Mouse (Mus musculus) cerebellum, postnatal 4 days (tissue): Measurements from ENCODE around the gene Krt80.

Experiments
- DNase-seq, 2 experiments: peaks; one replicate each; pipeline ENCODE4 v3.0.0; 2022; ENCODE audit warnings: low spot score in 2 of 2, mixed read lengths in 1 of 2

Gene Krt80

GRCm38 (mm10) chr15:101375956-101376775, 6.2 kb upstream of the Krt80 start:
- no peak for DNase-seq

GRCm38 (mm10) chr15:101374879-101375278, 4.9 kb upstream of the Krt80 start:
- no peak for DNase-seq

- no peak for DNase-seq
Measured at GRCm38 (mm10) chr15:101373286-101373898, 3.4 kb upstream of the Krt80 start.

DNA sequence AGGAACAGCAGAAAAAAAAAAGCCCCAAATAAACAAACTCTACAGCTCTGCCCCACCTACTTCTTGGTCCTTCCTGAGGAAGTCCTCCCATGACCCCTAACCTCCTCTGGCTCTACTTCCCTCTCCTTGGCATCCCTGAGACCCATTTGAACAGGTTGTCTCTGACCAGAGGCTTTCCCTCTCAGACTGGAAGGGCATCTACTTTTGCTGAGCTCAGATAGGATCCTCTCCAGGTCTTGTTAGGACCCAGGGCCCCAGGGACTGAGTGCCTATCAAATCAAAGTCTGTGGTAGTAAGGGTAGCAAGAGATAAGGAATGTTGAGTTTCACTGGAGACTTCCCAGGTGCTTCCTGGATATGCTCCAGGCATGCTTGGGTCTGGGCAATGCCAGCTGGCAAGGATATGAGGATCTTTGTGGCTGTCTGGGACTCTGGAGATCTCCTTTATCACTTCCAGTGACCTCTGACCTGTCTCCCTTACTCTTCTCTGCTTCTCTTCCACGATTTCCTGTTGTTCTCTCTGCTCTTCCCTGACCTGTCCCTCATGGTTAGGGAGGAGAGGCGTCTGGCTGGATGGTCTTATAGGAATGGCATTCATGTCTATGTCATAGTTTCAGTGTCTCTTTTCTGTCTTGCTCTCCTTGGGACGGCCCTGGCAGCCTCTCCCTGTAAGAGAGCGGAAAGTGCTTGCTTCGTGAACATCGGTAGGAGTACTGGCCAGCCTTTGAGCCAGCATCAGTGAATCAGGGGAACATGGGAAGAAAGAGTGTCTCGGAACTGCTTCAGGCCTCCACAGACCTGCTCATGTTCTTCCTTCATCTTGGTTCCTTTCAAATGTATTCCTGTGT, 2.4 kb upstream of the Krt80 start:
- DNase-seq = no peak

DNA sequence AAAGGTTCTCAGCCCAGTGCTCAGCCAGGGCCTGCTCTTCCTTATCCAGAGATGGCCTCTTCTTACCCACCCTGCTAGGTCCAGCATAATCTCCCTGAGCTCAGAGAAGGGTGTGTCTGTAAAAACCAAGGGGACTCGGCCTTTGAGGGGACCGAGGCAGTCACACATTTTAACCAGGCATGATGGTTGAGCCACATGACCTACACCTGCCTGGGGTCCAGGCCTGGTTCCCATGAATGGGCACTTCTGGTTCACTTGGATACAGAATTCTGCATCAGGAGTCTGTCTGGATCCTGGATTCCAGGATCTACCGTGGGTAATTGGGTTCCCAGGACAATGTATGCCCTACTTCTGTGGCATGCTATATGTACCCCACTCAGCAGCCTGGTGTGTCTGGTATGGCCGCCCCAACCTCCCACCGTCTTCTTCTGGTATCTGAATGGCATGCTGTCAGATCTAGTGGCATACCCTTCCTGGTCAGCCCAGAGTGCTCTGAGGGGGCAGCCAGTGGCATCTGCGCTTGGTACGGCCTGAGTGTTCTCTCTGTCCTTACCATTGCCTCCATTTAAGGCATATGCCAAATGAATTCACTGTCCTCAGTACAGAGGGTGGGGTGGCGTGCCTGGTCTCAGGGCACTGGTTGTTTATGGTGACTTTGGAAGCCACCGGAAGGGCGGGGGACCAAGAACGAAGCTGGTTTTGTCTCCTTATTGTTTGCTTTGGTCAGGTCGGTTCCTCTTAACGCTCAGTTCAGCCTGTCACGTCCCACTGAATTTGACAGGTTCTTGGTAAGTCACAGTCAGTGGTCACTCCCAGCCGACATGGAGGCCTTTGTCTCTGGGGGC, 1.4 kb upstream of the Krt80 start:
- DNase-seq = no peak

GRCm38 (mm10) chr15:101369382-101370100, 421 bp downstream of the Krt80 start:
- no peak for DNase-seq

GRCm38 (mm10) chr15:101368502-101369381, 1.2 kb downstream of the Krt80 start:
- no peak for DNase-seq

- DNase-seq = no peak
Measured at GRCm38 (mm10) chr15:101368015-101368414, 1.9 kb downstream of the Krt80 start.

DNA sequence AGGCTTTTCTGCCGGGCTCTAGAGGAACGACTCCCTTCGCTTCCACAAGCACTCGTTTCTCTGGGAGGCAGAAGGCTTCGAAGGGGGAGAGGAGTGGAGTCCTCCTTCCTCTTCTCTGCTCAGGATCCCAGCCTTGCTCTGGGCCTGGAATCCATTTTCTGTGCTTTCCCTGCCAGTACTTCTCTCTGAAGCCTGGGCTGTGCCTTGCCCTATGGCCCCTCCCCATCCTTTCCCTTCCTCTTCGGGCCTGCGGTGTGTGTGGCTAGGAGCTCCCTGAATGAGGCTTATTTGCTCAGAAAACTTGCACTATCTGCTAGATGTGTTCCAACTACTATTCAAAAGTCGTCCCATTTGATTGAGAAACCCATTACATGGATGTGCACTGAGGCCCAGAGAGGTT, 2.5 kb downstream of the Krt80 start:
- DNase-seq = no peak

- DNase-seq = no peak
Measured at GRCm38 (mm10) chr15:101366926-101367325, 3.0 kb downstream of the Krt80 start.

DNA sequence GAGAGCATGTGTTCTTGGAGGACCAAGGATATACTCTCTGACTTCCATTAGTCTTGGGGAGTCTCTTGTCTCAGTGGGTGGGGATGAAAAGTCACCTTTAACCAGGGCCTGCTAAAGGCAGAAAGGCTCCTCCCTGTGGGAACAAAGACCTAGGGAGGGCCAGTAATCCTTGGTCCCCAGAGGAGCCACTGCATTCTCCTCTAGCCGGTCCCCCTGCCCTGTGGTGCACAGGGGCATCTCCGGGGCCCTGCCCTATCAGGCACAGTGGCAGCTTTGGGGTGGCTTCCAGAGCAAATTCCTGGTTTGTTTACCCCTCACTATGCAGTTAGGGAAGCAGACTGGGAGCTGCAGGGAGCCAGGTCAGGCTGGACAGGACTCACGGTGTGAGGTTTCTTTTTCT, 3.5 kb downstream of the Krt80 start:
- no peak for DNase-seq

DNA sequence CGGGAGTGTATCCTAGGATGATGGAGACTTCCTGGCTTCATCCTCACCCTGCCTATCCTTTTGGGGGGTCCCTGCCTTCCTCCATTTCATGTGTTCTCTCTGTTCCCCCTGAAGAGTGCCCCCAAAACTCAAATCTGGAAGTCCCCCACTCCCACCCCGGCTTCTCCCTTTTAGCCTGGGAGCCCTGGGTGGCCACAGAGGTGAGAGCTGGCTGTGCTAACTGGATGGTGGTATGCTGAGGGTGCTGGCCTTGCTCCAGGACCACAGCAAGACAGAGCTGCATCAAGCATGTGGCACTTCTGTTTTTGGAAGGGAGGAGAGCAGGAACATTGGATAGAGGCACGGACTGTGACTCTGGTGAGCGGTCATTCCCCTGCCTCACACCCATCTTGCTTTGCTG, 4.2 kb downstream of the Krt80 start:
- DNase-seq = no peak

DNA sequence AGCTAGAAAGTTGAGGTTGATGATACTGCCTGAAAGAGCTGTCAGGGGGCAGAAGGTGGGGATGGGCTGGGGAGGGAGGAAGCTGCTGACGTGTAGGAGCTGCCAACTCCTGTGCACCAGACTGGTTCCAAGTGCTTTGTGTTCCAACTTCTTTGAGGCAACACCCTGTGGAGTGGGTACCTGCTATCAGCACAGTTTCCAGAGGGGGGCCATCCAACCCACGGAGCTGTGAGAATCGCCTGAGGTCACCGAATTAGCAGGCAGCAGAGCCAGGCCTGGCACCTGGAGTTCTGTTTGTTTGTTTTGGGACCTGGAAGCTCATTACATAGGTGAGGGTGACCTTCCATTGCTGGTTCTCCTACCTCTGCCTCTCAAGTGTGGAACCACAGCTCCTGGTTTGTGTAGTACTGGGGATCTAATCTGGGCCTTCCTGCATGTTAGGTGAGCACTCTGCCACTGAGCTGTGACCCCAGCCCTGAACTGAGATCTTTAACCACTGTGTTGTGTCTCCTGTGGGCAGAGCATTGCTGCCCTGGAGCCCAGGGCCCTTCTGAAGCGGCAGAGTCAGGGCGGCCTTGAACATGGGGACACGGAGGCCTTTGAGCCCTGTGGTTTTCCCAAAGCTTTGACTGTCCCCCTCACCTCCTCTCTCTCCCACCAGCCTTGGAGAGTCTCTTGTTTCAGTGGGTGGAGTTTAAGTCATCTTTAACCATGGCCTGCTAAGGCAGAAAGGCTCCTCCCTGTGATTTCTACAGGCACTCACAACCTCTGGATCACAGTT, 4.9 kb downstream of the Krt80 start:
- DNase-seq = no peak

DNA sequence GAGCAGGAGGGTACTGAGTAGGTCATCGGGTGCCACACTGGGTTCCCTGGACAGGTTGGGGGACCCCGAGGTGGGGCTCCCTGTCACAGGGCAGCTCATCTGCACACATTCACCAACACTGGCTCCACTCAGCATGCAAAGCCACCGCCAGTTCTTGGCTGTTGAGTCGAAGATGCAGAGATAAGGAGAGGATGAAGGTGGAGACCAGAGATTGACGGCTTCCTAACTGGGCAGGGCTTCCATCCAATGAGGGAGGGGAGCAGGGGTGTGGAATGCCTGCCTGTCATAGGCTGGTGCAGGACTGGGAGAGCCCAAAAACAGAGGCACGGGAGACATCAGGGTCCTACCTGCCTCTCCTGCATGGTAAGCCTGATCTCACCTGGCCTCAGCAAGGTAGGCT, 5.5 kb downstream of the Krt80 start:
- no peak for DNase-seq

DNA sequence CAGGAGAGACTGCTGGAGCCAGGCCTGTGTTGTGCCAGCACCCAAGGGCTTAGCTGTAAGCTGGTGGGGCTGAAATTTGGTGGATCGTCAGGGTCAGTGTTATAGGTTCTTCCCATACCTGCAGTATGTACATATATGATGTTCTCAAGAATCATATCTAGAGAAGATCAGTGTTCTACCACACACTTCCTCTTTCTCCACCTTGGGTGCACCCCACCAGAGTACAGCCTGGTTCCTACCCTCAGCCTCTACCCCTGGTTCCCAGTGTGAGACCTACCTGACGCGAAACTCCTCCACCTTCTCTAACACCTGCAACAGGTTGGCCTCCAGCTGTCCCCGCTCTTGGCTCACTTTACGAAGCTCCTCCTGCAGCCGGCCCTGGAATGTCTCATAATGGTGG, 6.0 kb downstream of the Krt80 start:
- DNase-seq = no peak

GRCm38 (mm10) chr15:101362393-101363010, 7.5 kb downstream of the Krt80 start:
- DNase-seq = no peak

DNA sequence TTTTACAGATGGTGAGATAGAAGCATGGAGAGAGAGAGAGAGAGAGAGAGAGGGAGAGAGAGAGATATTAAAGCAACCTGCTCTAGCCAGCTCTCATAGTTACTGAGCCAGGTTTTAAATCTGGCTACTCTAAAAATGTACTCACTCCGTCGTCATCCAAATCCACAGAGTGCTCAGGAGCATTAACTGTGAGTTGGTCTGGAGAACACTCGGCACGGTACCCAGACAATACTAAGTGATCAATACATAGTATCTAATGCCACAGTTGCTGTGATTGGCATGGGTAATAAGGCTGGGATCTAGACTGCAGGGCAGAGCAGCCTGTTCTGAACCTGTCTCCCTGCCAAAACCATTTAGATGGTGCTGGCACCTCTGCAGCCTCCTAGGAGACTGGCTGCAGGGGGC, 14.6 kb downstream of the Krt80 start:
- no peak for DNase-seq

GRCm38 (mm10) chr15:101352706-101353465, 17.1 kb downstream of the Krt80 start:
- DNase-seq = no peak
